Mouse (Mus musculus) kidney, adult 2 months (tissue): ENCODE results near the gene Mei1. TPM values are rescaled to one million over a fixed set of nuclear protein-coding genes. Genes with fewer than 3 reads are reported as not detected.

ENCODE experiments used
- DNase-seq: peaks from one replicate; pipeline ENCODE4 v3.0.0; 2021
- H3K27ac ChIP-seq: fragments of 200-500 bp; 2 replicates; pipeline ENCODE4 v1.5.1; 2012; ENCODE audit warnings: low read depth, low read length, control low read depth, inconsistent platforms; ENCODE audit not compliant: insufficient read depth
- H3K27me3 ChIP-seq: fragments of 200-500 bp; replicated peaks from 2 replicates; pipeline ENCODE4 v1.6.1; 2012; ENCODE audit warnings: mild to moderate bottlenecking, moderate library complexity, low read length, inconsistent platforms; ENCODE audit not compliant: control insufficient read depth, insufficient read depth
- H3K36me3 ChIP-seq: fragments of 200-500 bp; 2 replicates; pipeline ENCODE4 v1.6.1; 2012; ENCODE audit warnings: mild to moderate bottlenecking, moderate library complexity, low read length, inconsistent platforms; ENCODE audit not compliant: control insufficient read depth, insufficient read depth
- H3K4me1 ChIP-seq: fragments of 200-500 bp; 2 replicates; pipeline ENCODE4 v1.6.1; 2011; ENCODE audit warnings: low read length; ENCODE audit not compliant: control insufficient read depth, insufficient read depth
- H3K4me3 ChIP-seq: fragments of 200-500 bp; 2 replicates; pipeline ENCODE4 v1.5.1; 2011; ENCODE audit warnings: mild to moderate bottlenecking, low read depth, low read length, control low read depth; ENCODE audit not compliant: insufficient read depth
- CTCF ChIP-seq: fragments of 200-500 bp; conservative IDR thresholded peaks from 2 replicates; pipeline ENCODE4 v1.5.1; 2011; ENCODE audit warnings: low read depth, mild to moderate bottlenecking, control low read depth, low read length, moderate library complexity, mixed read lengths; ENCODE audit not compliant: insufficient read depth, insufficient read length
- POLR2A ChIP-seq: fragments of 200-500 bp; IDR thresholded peaks from one replicate; pipeline ENCODE4 v1.6.1; 2011; ENCODE audit warnings: low read depth, low read length, control low read depth
- WGBS: fragments of 180-500 bp; shearing (Covaris S2); methylation state at CpG from one replicate; pipeline ENCODE4 v1.1.7; 2018; 5-methylcytosine and 5-hydroxymethylcytosine counted together
- polyA plus RNA-seq: library from polyadenylated mRNA; depleted of rRNA; stranded (reverse); fragments of >200 nt; gene quantifications from 2 replicates; pipeline ENCODE4 v1.2.3, GENCODE M21; 2012

The Mei1 gene
- polyA plus RNA-seq, 1 experiment = not detected

DNA sequence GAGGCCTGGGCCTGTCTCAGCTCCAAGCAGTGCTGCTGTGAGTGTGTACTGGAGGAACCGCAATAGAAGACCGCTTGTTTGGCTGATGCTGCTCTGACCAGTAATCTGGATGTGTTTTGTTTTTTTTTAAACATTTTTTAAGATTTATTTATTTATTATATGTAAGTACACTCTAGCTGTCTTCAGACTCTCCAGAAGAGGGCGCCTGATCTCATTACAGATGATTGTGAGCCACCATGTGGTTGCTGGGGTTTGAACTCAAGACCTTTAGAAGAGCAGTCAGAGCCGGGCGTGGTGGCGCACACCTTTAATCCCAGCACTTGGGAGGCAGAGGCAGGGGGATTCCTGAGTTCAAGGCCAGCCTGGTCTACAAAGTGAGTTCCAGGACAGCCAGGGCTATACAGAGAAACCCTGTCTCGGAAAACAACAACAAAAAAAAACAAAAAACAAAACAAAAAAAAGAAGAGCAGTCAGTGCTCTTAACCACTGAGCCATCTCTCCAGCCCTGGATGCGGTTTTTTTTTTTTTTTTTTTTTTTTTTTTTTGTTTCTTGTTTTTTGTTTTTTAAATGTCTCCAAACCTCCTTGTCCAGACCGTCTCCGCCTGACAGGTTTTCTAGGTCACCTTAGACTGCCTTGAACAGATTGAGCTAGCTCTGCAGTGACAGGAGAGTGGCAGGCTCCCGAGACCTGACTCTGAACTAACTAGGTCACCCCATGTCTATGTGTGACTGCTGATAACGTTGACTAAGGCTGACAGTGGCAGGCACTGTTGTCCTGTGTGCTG lies 33.7 kb upstream of the Mei1 start:
- Histone ChIP-seq H3K27ac (no peak overlapping the region), H3K27me3 (no peaks in the 10 kb centered on the region), H3K36me3 (peaks cover 2% of the 10 kb centered on the region; the same call in 1 of the 2 replicates), H3K4me1 (no peaks in the 10 kb centered on the region), H3K4me3 (no peak overlapping the region)
- DNase-seq = peak; percentile 41
- TF ChIP-seq CTCF (no peak), POLR2A (no peak)
- WGBS = 65% methylated on average over 12 of the region's 12 CpGs

DNA sequence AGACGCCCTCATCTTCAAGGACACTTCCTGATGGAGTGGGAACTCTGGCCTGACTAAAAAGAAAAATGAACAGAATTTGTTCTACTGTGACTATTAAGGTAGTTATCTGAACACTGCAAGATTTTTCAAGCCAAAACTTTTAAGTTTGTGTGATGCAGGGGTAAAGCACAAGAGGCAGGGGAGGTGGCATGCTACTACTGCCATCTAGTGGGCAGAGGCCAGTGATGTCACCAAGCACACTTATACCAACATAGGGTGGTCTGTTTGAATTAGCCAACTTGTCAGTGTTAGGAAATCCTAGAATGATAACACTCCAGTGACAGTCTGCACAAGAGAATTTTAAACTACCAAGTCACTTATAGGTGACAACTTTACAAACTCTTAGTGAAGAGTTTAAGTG lies 29.1 kb upstream of the Mei1 start:
- peak; percentile 34 for DNase-seq
- H3K36me3 ChIP-seq = peaks cover 4% of the 10 kb centered on the region
- WGBS = 97% methylated on average over 1 of the region's 1 CpGs
- H3K4me1 ChIP-seq = no peaks in the 10 kb centered on the region
- H3K27me3 ChIP-seq = no peaks in the 10 kb centered on the region
- H3K27ac ChIP-seq = no peak overlapping the region
- no peak overlapping the region for H3K4me3 ChIP-seq
- TF ChIP-seq CTCF = peak; percentile 83
- TF ChIP-seq POLR2A = no peak

DNA sequence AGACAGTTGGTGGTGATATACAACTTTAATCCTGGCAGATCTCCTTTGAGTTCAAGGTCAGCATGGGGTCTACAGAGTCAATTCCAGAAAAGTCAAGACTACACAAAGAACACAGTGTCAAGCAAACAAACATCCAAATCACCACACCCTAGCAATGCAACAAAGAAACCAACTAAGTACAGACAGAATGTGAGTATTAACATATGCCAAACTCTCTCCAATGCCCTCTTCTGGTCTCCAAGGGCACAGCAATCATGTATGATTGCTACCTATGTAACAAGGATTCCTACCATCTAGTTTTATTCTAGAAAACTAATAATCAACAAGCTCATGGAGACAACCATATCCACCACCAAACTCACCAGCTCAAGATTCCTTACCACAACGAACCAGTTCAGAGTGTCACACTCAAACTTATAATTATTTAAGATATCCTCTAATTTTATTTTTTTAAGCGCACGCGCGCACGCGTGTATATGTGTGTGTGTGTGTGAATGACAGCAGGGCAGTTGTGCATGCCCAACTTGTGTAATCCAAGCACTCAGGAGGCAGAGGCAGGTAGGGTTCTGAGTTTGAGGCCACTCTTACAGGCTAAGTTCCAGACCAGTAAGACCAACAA lies 25.5 kb upstream of the Mei1 start:
- DNase-seq = peak; percentile 13
- Histone ChIP-seq H3K27ac (no peak overlapping the region), H3K4me1 (peaks cover 3% of the 10 kb centered on the region; the same call in 1 of the 2 replicates), H3K4me3 (no peak overlapping the region), H3K36me3 (peaks cover 4% of the 10 kb centered on the region), H3K27me3 (no peaks in the 10 kb centered on the region)
- WGBS = 96% methylated on average over 7 of the region's 7 CpGs
- TF ChIP-seq CTCF (no peak), POLR2A (no peak)

DNA sequence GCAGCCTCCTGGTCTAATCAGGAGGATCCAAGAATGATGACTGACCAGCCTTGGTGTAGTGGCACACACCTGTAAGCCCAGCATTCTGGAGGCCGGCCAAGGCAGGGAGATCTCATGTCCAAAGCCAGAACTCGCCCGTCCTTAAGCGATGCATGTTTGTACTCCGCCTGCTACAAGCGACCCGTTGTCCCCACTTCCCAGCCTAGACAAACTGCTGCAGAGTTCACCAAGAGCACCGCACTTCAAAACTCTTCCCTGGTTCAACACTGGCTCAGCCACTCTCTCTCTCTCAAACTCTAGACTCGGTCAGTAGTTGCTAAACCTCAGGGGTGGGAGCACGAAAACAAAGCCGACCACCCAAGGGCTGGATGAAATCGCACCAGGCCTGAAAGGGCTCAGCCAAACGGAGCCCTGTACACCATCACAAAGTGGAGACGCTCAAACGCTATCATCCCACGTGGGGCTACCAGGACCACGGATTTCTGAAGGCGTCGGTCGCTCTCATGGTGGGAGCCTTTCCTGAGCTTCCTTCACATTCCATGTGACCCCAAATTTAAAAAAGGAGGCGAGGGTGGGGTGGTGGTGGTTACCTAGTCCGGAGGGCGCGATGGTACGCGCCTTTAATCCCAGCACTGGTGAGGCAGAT lies 23.4 kb upstream of the Mei1 start:
- Histone ChIP-seq H3K4me1 (peaks cover 3% of the 10 kb centered on the region; the same call in 1 of the 2 replicates), H3K27me3 (no peaks in the 10 kb centered on the region), H3K27ac (no peak overlapping the region), H3K36me3 (peaks cover 2% of the 10 kb centered on the region), H3K4me3 (peak overlapping the region; percentile 97)
- WGBS = under 1% methylated on average over 26 of the region's 26 CpGs
- no peak for TF ChIP-seq POLR2A
- no peak for TF ChIP-seq CTCF
- peak; percentile 20 for DNase-seq

DNA sequence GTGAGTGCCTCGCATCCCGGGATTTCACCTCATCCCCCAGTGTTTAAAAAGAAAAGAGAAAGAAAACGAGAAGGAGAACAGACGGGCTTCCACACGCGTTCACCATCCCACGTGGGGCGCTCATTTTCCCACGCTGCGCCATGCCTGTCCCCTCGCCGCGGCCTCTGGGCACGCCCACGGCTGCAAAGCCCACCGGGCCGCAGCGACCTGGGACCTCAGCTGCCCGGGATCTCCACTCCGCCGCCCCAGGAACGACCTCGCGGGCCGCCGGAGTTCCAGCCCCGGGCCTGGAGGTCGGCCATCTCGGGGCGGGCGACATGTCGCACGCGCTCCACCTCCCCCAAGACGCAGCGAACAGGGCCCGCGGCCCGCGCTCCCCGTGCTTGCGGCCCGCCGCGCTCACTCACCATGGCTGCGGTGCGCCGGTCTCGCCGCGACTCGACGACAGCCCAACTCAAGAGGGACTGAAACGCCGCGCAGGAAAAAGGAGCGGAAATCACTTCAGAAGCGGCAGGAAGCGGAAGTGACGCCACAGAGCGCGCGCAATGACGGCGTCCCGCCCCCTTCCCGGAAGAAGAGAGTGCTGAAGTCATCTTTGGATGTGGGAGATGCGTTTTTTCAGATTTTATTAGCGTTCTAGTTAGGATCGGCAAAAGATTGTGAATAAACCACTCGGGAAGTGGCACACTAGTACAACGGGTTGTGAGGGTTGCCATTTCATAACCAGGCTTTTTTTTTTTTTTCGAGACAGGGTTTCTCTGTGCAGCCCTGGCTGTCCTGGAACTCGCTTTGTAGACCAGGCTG lies 22.5 kb upstream of the Mei1 start, which contains the start of gene Snu13:
Gene Snu13, minus strand, starts transcription at position 519 of the 804 bp plus-strand sequence.
- TF ChIP-seq CTCF (no peak), POLR2A (peak; percentile 68)
- under 1% methylated on average over 74 of the region's 74 CpGs for WGBS
- H3K4me3 ChIP-seq = peak within 1 kb of the TSS; percentile 97
- H3K27me3 ChIP-seq = no peaks in the 10 kb centered on the region
- peak; percentile 95 for DNase-seq
- H3K27ac ChIP-seq = peak within 1 kb of the TSS; percentile 83
- peaks cover 3% of the 10 kb centered on the region; the same call in 1 of the 2 replicates for H3K4me1 ChIP-seq
- peaks cover 2% of the 10 kb centered on the region for H3K36me3 ChIP-seq

DNA sequence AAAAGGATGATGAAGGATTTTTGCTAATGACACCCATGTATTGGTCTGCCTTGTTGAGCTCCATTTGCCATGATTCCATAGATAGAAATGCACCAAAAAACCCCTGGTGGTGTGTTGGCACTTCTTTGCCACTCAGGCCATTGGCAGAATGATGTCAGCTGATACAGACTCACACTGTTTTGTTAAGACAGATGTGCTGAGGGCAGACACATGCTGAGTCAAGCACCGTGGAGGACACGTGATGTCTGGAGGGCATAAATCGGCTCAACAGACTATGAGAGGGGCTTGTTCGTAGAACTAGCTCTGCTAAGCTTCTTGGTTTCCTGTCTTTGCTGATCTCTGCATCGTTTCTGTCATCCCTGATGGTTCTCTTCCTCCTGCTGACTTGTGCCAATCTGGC lies 17.3 kb upstream of the Mei1 start:
- DNase-seq = no peak
- no peaks in the 10 kb centered on the region for H3K27me3 ChIP-seq
- H3K27ac ChIP-seq = no peak overlapping the region
- 45% methylated on average over 5 of the region's 5 CpGs for WGBS
- no peaks in the 10 kb centered on the region for H3K4me1 ChIP-seq
- TF ChIP-seq POLR2A = no peak
- no peak for TF ChIP-seq CTCF
- no peaks in the 10 kb centered on the region for H3K36me3 ChIP-seq
- H3K4me3 ChIP-seq = no peak overlapping the region
